Mouse (Mus musculus) cortical plate, adult 2 months (tissue): ENCODE results near the gene Pi16.
"Not testable (repeated sequence)": the region's sequence is repeated elsewhere in the genome, so short reads cannot be mapped to it uniquely, and the experiment has no call there.

ENCODE experiments used
- CTCF ChIP-seq: fragments of 200-500 bp; IDR thresholded peaks from 2 replicates; pipeline ENCODE4 v1.5.1; 2011; ENCODE audit warnings: mild to moderate bottlenecking, control low read depth, low read length; ENCODE audit not compliant: insufficient read depth; ENCODE audit errors: extremely low read depth
- POLR2A ChIP-seq: fragments of 200-500 bp; IDR thresholded peaks from 2 replicates; pipeline ENCODE4 v1.6.1; 2011; ENCODE audit warnings: mild to moderate bottlenecking, low read length, control low read depth; ENCODE audit not compliant: insufficient read depth; ENCODE audit errors: extremely low read depth

GRCm38 (mm10) chr17:29351056-29351455 lies 33.6 kb downstream of the Pi16 start:
- not testable (repeated sequence) for TF ChIP-seq POLR2A, CTCF
